Mouse (Mus musculus): ENCODE data around the gene Snupn.

DNA sequence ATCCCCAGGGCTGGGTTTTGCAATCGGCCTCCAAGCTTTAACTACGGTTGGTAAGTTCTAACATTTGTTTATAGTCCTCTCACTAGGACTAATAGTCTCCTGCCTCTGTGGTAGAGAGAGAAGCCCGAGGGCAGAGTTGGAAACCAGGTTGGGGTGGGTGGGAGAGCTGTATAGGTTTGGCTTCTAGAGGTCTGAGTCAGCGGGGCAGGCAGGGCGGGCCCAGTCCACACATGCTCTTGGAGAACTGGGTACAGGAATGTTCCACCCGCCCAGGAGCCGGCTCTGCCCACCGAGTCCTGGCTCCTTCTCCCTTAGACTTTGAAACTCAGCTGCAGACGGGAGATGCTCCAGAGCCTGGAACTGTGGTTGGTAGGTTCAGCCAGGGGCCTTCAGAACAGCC lies 36.7 kb upstream of the Snupn start:
- no peak for TF ChIP-seq POLR2A (IDR thresholded peaks at IDR 0.05; ENCODE audit: borderline replicate concordance, low read depth, low read length)
- TF ChIP-seq CTCF (IDR thresholded peaks at IDR 0.05; ENCODE audit: low read depth, low read length) = no peak

Data from bone marrow macrophage, adult 2 months (primary cell).